Mouse (Mus musculus) MEL (cell line): ENCODE measurements around the gene Gm28047.

Source experiments
- CHD1 ChIP-seq: IDR thresholded peaks from 2 replicates; pipeline ENCODE4 v1.6.1; 2012; ENCODE audit warnings: low read depth, mild to moderate bottlenecking, inconsistent platforms, low read length, improper control_type of control experiment
- CHD2 ChIP-seq: IDR thresholded peaks from 2 replicates; pipeline ENCODE4 v1.6.1; 2011; ENCODE audit warnings: low read length, improper control_type of control experiment
- CTCF ChIP-seq, 3 experiments: IDR thresholded peaks in 2 of 3; conservative IDR thresholded peaks in 1 of 3; 2 replicates each; pipeline ENCODE4 v1.5.1; 2011 to 2012; ENCODE audit warnings: low read length in 3 of 3, low read depth in 2 of 3, mild to moderate bottlenecking in 2 of 3, improper control_type of control experiment in 1 of 3, inconsistent platforms in 1 of 3, mixed read lengths in 1 of 3, moderate library complexity in 1 of 3; ENCODE audit not compliant: control insufficient read depth in 1 of 3, insufficient read depth in 1 of 3, poor library complexity in 1 of 3, severe bottlenecking in 1 of 3
- E2F4 ChIP-seq: IDR thresholded peaks from 2 replicates; pipeline ENCODE4 v1.6.1; 2011; ENCODE audit warnings: low read depth, low read length, improper control_type of control experiment, borderline replicate concordance
- HCFC1 ChIP-seq: IDR thresholded peaks from 2 replicates; pipeline ENCODE4 v1.6.1; 2012; ENCODE audit warnings: low read depth, mild to moderate bottlenecking, inconsistent platforms, low read length, improper control_type of control experiment, moderate library complexity
- MAZ ChIP-seq: IDR thresholded peaks from 2 replicates; pipeline ENCODE4 v1.6.1; 2012; ENCODE audit warnings: low read depth, mild to moderate bottlenecking, inconsistent platforms, low read length, improper control_type of control experiment
- POLR2A ChIP-seq, 2 experiments: IDR thresholded peaks; 2 replicates each; pipeline ENCODE4 v1.6.1; 2011 to 2012; ENCODE audit warnings: low read length in 2 of 2, mild to moderate bottlenecking in 2 of 2, control low read depth in 1 of 2, improper control_type of control experiment in 1 of 2, low read depth in 1 of 2, moderate library complexity in 1 of 2; ENCODE audit not compliant: control insufficient read depth in 1 of 2, insufficient read depth in 1 of 2, poor library complexity in 1 of 2
- SMC3 ChIP-seq: IDR thresholded peaks from 2 replicates; pipeline ENCODE4 v1.6.1; 2011; ENCODE audit warnings: low read depth, low read length, improper control_type of control experiment

GRCm38 (mm10) chr15:102585501-102585900 is 39.4 kb downstream of the Gm28047 start:
- no peak for TF ChIP-seq CHD1
- no peak for TF ChIP-seq MAZ
- TF ChIP-seq HCFC1 = no peak
- no peak for TF ChIP-seq CTCF (IDR thresholded peaks at IDR 0.05 in 2 of 3, conservative IDR thresholded peaks at IDR 0.05 in 1 of 3; ENCODE audit: control insufficient read depth in 1 of 3, insufficient read depth in 1 of 3, low read depth in 2 of 3, low read length in 3 of 3, poor library complexity in 1 of 3, severe bottlenecking in 1 of 3)
- no peak for TF ChIP-seq POLR2A (IDR thresholded peaks at IDR 0.05; ENCODE audit: control insufficient read depth in 1 of 2, insufficient read depth in 1 of 2, low read depth in 1 of 2, low read length in 2 of 2, poor library complexity in 1 of 2)
- no peak for TF ChIP-seq SMC3
- TF ChIP-seq CHD2 = no peak
- no peak for TF ChIP-seq E2F4
